Mouse (Mus musculus) kidney, embryonic 14.5 days (tissue): ENCODE measurements around the gene Mmp10. TPM values are rescaled to one million over a fixed set of nuclear protein-coding genes. Genes with fewer than 3 reads are reported as not detected.

Experiments used
- polyA plus RNA-seq: library from polyadenylated mRNA; unstranded; fragments of >200 nt; fragmentation: Nextera tagmentation; extraction: Ambion mirVana; gene quantifications from 2 replicates; pipeline ENCODE4 v1.2.1, GENCODE M21; 2014

Gene Mmp10
- polyA plus RNA-seq, 1 experiment from 2014 or later = not detected

Other genes starting within 250 kb of the Mmp10 start
- gene Mmp13, start 229.8 kb upstream of the Mmp10 start, polyA plus RNA-seq = 0.26 TPM in 1 of 2 replicates, not detected in the other
- gene Mmp12, start 158.0 kb upstream of the Mmp10 start, polyA plus RNA-seq = not detected in 2 replicates
- gene Mmp1b, start 114.3 kb upstream of the Mmp10 start, polyA plus RNA-seq = not detected in 2 replicates
- not detected in 2 replicates for gene Mmp3, start 56.5 kb upstream of the Mmp10 start, polyA plus RNA-seq
- 0.16 and 0.17 TPM in 2 replicates for gene Mmp8, start 56.1 kb downstream of the Mmp10 start, polyA plus RNA-seq
- gene Mmp27, start 69.0 kb downstream of the Mmp10 start, polyA plus RNA-seq = not detected in 2 replicates
- not detected in 2 replicates for gene Mmp20, start 125.9 kb downstream of the Mmp10 start, polyA plus RNA-seq
- not detected in 2 replicates for gene Mmp7, start 189.7 kb downstream of the Mmp10 start, polyA plus RNA-seq